Mouse (Mus musculus) urinary bladder, postnatal 14 days (tissue): ENCODE data around the gene CK137956.
A peak's percentile ranks its signal among the peaks of the same experiment; 100 is the strongest.

Experiments
- DNase-seq: peaks from one replicate; pipeline ENCODE4 v3.0.0; 2021; ENCODE audit warnings: low spot score

Gene CK137956

DNA sequence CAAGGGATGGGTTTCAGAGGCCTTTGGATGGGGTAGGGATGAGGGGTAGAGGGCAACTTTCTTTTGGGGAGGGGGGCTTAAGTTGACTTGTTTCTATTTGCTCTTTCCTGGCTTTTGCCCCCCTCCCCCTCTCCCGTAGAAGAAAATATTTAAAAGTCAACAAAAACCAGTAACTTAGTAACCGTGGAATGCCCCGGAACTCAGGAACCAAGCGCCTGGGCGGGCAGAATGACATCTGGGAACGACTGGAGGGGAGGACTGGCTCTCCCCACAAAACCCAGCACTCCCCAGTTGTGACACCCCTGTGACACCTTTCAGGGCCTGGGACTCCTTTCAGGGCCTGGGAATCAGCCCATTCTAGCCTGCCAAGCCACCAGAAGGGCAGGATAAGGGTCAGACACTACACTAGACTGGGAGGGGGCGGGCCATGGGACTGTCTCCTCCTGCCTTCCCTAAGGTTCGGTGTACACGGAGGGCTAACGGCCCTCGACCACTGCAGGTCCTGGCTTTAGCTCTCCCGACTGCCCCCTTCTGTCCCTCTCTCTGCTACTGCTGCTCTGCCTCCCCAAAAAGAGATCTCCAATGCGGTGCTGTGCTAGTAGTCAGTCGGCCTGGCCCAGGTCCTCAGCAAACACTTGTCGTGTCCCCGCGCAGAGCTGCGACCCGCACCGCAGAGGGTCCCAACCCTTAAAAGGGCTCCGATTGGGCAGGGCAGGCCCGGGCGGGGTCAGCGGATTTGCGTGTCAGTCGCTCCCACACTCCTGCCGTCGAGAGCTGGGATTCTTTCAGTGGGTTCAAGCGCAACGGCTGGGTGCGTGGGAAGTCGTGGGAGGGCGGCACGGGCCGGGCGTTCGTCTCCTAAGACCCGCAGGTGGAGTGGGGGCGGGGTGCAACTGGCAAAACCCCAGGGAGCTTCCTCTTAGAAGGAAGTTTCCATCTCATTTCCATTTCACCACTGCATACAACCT lies at the start of gene CK137956:
TSS of gene CK137956 (minus strand) at position 51 of the 968 bp plus-strand sequence.
- DNase-seq = no peak

DNA sequence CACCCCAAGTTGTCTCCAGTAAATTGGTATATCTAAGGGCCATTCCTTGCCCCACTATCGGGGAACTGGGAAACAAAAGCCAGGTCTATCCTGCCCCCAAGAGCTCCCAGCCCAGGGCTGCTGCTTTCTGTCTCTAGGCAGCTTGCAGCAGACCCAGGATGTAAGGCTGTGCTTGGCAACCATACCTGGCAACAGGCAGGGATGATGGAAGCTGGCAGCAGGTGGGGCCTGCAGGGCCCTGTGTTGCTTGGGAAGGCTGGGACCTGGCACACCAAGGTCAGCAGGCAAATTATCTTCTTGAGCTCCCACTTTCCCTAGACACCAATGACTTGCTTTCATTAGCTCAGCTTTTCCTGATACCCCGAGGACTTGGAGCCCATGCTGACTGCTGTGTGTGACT lies 48.7 kb upstream of the CK137956 start:
- no peak for DNase-seq

GRCm38 (mm10) chr4:128004797-128005452 lies 34.2 kb upstream of the CK137956 start:
- DNase-seq = no peak

DNA sequence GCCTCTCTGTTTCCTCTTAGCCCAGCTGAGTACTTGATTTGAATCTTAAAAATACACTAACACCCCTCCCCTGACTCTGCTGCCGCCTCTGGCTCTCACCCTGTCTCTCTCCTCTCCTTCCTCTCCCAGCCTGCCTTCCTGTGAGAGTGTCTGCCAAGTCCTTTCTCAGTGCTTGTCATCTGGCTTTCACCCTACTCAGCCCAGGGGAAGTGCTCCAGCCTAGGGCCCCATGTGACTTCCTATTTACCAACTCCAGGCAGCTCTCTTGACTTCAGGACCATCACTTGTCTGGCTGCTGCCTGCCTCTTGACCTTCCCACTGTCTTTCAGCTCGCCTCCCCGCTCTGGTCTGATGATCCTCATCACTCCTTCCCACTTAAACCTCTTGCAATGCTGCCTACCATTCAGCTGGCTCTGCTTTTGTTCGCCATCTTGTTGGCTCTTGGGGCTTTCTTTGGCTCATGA lies 31.9 kb upstream of the CK137956 start:
- DNase-seq = no peak

DNA sequence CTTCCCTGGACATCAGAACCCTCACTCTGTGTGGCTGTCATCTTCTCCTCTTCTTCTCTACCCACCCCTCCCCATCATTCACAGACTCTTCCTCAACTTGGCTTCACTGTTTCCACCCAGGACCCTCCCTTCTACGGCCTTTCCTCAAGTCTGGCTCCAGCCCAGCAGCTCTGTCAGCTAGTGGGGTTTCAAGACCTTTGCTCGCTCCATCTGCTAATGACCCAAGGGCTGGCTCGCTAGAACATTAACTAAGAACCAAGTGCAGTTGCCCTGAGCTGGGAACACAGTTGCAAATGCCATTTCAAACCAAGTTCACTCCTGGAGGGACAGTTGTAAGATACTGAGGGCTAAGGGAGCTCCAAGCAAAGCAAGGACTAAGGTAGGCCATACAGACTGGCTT lies 28.5 kb upstream of the CK137956 start:
- no peak for DNase-seq

GRCm38 (mm10) chr4:127989347-127989995 lies 18.7 kb upstream of the CK137956 start:
- DNase-seq = no peak

DNA sequence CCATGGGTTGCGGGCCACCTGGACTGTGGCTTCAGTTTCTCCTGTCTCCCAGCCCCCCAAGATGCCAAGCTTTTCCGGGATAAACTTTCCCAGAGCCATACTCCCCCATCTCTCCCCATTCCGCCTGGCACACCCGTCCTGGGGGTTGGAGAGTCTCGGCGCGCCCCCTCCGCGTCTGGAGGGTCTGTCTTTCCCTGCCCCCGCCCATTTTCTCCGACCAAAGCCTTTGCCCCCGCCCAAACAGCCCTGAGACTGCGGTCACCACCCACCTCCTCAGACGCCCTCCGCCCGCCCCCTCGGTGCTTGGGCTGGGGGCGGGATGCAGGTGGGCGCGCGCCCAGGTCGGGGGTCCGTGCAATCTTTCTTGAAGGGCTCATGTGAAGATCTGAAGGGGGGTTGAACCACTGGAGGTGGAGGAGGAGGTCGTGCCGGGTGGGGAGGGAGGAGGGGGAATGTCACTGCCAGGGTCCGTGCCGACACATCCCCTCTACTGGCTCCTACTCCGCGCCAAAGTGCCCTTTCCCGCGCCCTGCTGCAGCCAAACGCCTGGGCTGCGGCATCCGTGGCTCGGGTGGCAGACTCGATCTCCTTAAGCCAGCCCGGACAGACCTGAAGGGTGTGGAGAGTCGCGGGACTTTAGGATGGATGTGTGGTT lies 17.9 kb upstream of the CK137956 start:
- no peak for DNase-seq

DNA sequence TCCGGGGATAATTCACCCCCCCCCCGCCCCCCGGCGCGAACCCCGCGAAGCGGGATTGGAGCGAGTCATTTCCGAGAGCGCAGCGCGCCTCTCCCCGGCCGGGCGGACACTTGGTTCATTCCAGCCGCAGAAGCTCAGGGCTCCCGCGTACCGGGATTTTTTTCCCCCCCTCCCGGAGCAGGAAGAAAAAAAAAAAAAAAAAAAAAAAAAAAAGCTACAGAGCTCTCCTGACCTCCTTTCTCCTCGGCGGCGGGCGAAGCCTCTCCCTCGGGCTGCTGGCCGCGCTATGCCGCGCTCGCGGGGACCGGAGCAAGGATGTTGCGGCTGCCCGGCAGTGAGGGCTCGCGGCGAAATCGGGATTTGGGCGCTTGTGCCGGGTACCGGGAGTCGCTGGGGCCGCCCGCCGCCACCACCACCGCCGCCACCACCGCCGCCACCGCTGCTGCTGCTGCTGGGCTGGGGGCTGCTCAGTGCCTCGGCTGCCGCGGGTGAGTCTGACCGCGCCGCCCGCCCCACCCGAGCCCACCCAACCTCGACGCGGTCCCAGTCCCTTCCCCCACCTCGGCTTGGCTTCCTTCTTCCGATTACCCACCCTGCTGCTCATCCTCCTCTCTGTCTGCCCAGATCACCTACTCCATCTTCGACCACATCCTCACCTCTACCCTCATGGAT lies 17.2 kb upstream of the CK137956 start, which contains the start of gene Csmd2:
TSS of gene Csmd2 (plus strand) at position 74 of the 672 bp plus-strand sequence.
- DNase-seq = no peak

DNA sequence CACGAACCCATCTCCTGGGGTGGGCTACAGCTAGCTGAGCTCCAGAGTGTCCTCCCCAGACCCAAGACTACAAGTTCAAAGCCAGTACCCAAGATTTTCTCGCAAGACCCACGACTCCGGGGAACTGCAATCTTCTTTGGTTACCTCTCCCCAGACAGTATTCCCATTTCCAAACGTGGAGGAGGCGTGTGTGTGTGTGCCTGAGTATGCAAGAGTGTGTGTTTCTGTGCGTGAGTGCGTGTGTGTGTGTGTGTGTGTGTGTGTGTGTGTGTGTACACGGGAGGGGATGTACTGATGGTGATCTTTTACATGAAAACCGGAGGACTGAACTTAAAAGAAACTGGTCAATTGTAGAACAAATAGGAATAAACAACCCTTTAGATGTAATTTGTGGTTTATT lies 16.5 kb upstream of the CK137956 start:
- no peak for DNase-seq

DNA sequence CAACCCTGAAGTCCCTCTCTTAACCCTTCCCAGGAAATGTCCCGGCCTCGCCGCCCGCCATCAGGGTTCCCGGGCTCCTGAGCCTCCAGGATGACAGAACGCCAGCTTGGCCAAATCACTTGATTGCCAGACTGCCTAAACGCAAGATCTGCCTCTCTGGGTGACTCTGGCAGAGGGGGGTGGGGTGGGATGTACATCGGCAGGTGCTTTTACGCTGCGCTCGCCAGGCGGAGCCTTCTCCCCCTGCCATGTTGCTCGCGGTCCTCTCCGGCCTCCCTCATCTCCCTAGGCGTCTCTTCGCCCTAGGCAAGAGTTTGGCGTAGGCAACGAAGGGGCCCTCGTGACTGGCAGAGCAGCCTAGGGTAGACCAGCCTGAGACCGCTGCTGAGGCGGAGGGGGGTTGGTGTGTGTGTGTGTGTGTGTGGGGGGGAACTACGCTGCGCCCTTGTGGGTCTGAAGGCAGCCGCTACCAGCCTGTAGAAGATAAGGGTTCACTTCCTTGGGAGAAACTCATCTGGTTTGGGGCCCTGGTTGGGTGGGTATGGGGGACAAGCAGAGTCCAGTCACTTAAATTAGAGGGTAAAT lies 15.8 kb upstream of the CK137956 start:
- DNase-seq = no peak

DNA sequence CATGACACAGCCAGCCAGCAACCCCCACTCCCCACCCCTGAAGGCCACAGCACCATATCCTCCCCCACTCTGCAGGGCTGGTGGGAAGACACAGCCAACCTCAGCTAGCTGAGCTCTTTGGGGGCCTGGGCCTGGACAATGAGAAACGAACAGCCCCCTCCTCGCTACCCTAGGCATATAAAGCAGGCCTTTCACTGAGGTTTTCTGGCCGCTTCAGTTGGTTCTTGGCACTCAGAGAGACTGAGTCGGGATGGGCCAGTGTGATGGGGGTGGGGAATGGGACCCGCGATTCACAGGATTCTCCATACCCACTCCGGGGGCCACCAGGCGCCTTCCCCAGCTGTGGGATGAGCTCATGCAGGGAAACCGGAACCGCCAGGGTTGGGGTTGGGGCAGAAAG lies 15.1 kb upstream of the CK137956 start:
- no peak for DNase-seq

GRCm38 (mm10) chr4:127984426-127984825 lies 13.7 kb upstream of the CK137956 start:
- DNase-seq = no peak

GRCm38 (mm10) chr4:127981125-127981524 lies 10.4 kb upstream of the CK137956 start:
- DNase-seq = no peak

DNA sequence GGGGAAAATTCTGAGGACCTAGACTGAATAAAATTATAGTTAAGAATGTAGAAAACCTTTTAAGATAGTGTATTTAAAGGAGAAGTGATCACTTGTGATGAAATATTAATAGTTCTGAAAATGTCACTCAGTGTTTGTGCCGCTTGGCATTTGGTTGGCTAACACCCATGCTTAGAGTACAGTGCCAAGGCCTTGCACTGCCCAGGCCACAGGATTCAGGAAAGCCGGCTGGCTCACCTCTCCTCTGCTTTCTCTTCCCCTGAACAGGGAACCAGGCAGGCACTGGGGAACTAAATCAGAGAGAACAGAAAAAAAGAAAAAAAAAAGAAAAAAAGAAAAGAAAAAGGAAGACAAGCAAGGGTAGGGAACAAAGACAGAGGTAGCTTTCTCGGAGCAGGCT lies 2.2 kb upstream of the CK137956 start:
- no peak for DNase-seq

DNA sequence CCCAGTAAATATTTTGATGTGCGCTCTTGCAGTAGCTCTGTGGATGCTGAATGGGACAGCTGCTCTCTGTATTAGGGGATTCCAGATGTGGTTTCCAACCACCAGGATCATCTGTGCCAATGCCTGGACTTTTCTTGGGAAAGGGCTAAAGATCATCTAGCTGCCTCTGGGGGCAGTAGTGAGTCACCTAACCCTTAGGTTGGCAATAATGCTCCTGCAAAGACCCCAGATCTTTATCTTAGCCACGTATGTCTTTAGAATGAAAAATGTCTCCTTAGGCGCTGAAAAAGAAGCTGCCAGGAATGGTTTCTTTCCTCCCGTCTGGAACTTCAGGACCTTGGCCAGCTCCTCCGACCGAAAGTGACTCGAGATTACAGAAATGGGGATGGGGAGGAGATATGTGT lies 731 bp downstream of the CK137956 start:
- peak; percentile 16 for DNase-seq

DNA sequence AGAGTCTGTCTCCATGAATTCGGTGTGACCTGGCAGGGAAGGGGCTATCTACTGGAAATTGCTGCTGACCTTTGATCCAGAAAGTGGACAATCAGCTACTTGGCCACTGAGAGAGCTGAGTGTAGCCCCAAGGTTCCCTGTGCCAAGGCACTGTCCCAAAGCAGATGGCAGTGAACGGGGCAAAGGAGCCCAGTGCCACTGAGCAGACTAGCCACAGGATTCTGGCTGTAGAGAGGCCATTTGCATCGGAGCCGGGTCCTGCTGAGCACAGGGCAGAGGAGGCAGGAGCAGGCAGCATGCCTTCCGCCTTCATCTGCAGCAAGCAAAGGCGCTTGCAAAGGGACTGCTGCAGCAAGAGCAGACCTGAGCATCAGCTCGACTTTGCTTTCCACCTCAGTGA lies 1.6 kb downstream of the CK137956 start:
- DNase-seq = no peak

DNA sequence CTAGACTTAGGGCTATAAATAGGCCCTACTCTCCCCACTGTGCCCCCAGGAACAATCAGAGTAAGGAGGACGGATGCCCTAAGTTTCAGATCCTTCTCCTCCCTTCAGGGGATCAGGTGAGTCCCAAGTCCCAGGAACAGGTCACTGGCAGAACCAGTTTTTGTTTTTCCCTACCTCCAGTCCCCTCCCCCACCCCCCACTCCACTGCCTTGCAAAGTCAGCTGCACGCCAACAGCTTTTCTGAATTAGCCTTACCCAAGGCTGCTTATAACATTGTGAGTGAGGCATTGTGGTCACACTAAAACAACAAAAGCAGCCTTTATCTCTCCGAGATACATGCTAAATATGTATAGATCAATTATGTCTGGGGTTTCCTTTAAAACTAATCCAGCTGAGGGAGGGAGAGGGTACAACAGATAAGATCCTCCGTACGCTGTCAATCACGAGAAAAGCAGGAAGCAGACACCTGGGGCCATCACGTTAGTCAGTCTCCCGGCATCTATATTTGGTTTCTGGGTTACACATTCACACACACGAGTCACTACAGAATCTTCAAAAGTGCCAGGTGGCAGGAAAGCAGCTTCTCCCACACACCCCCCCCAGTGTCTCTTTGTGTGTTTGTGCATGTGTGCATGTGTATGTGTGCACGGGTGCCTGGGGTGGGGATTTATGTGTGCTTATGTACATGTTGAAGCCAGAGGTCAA lies 17.6 kb downstream of the CK137956 start:
- DNase-seq = no peak

- DNase-seq = no peak
These were observed 23.1 kb downstream of the CK137956 start for GRCm38 (mm10) chr4:127947696-127948095.

DNA sequence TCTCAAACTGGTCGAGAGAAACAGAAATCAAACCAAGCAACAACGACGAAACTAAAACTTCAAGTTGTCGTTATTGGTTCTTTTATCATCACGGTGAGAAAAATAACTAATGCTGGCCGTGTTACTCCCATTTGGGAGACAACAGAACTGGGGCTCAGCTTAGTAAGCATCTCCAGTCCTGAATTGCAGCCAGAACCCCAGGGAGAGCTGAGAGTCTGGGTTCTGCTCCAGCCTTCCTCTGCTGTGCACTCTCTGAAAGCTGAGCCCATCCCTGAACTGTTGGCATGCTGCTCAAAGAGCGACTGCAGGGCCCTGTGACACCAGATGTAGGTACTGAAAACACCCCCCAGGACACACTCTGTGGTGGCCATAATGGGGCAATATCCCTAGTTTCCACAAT lies 33.3 kb downstream of the CK137956 start:
- DNase-seq = no peak

DNA sequence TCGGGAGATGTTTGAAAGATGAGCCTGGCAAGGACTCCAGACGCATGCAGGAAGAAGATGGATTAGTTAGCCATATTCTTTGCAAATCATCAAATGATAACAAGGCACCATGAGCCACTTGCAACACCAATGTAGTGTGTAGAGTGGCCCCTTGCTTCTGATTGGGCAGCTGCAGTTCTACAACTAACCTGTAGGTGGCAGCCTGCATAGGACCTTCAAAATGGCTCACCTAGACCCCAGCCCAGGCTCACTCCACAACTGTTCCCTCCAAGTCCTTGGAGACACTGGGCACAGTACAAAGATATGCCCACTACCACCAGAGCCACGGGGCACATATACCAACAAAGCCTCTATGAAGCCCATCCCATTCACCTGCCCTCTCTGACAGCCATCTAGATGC lies 35.4 kb downstream of the CK137956 start:
- no peak for DNase-seq
